Mouse (Mus musculus): ENCODE results near the gene Gpr18. TPM values are rescaled to one million over a fixed set of nuclear protein-coding genes. Genes with fewer than 3 reads are reported as not detected.
A peak's percentile ranks its signal among the peaks of the same experiment; 100 is the strongest.

Gpr18 gene
- polyA plus RNA-seq, 1 experiment from 2014 or later = 0.34 TPM

- H3K4me3 ChIP-seq = no peak overlapping the region
- WGBS = 51% methylated on average over 8 of the region's 8 CpGs
- no peaks in the 10 kb centered on the region for H3K9me3 ChIP-seq
- peaks cover 26% of the 10 kb centered on the region for H3K4me1 ChIP-seq
- no peaks in the 10 kb centered on the region for H3K36me3 ChIP-seq
- peak; percentile 75 for DNase-seq (ENCODE audit: low spot score)
- H3K27ac ChIP-seq = no peak overlapping the region; the same call in 1 of the 2 replicates
- no peaks in the 10 kb centered on the region for H3K27me3 ChIP-seq (ENCODE audit: insufficient read depth, poor library complexity, severe bottlenecking)
These were observed 13.0 kb upstream of the Gpr18 start for GRCm38 (mm10) chr14:121928375-121929137.

GRCm38 (mm10) chr14:121927451-121927850 is 11.9 kb upstream of the Gpr18 start:
- Histone ChIP-seq H3K9me3 (no peaks in the 10 kb centered on the region), H3K36me3 (no peaks in the 10 kb centered on the region), H3K4me1 (peaks cover 26% of the 10 kb centered on the region), H3K27me3 (ENCODE audit: insufficient read depth, poor library complexity, severe bottlenecking) (no peaks in the 10 kb centered on the region), H3K4me3 (no peak overlapping the region), H3K27ac (no peak overlapping the region)
- DNase-seq (ENCODE audit: low spot score) = peak; percentile 66
- WGBS = 93% methylated on average over 8 of the region's 8 CpGs

- Histone ChIP-seq H3K9me3 (no peaks in the 10 kb centered on the region), H3K27me3 (ENCODE audit: insufficient read depth, poor library complexity, severe bottlenecking) (no peaks in the 10 kb centered on the region), H3K27ac (no peak overlapping the region), H3K4me1 (peaks cover 26% of the 10 kb centered on the region), H3K36me3 (no peaks in the 10 kb centered on the region), H3K4me3 (no peak overlapping the region)
- WGBS = 86% methylated on average over 6 of the region's 6 CpGs
- peak; percentile 58 for DNase-seq (ENCODE audit: low spot score)
These were observed 11.3 kb upstream of the Gpr18 start for GRCm38 (mm10) chr14:121926901-121927300.

- H3K4me1 ChIP-seq = peaks cover 22% of the 10 kb centered on the region
- DNase-seq (ENCODE audit: low spot score) = peak; percentile 70
- no peak overlapping the region for H3K4me3 ChIP-seq
- 79% methylated on average over 6 of the region's 6 CpGs for WGBS
- no peaks in the 10 kb centered on the region for H3K36me3 ChIP-seq
- no peaks in the 10 kb centered on the region for H3K27me3 ChIP-seq (ENCODE audit: insufficient read depth, poor library complexity, severe bottlenecking)
- 0 out of 2 replicates have a peak overlapping the region, but pooled peaks have one; percentile 36 for H3K27ac ChIP-seq
- no peaks in the 10 kb centered on the region for H3K9me3 ChIP-seq
These were observed 9.3 kb upstream of the Gpr18 start for GRCm38 (mm10) chr14:121924876-121925275.

GRCm38 (mm10) chr14:121922731-121923130 is 7.2 kb upstream of the Gpr18 start:
- WGBS = 85% methylated on average over 4 of the region's 4 CpGs
- no peak overlapping the region for H3K4me3 ChIP-seq
- H3K27me3 ChIP-seq (ENCODE audit: insufficient read depth, poor library complexity, severe bottlenecking) = no peaks in the 10 kb centered on the region
- DNase-seq (ENCODE audit: low spot score) = peak; percentile 58
- no peaks in the 10 kb centered on the region for H3K9me3 ChIP-seq
- no peak overlapping the region for H3K27ac ChIP-seq
- 0 out of 2 replicates have a peak, but pooled peaks cover 4% of the 10 kb centered on the region for H3K36me3 ChIP-seq
- peaks cover 16% of the 10 kb centered on the region for H3K4me1 ChIP-seq

- WGBS = 84% methylated on average over 4 of the region's 4 CpGs
- Histone ChIP-seq H3K4me3 (no peak overlapping the region), H3K36me3 (peaks cover 11% of the 10 kb centered on the region), H3K4me1 (peaks cover 16% of the 10 kb centered on the region), H3K9me3 (no peaks in the 10 kb centered on the region), H3K27me3 (ENCODE audit: insufficient read depth, poor library complexity, severe bottlenecking) (no peaks in the 10 kb centered on the region), H3K27ac (no peak overlapping the region)
- DNase-seq (ENCODE audit: low spot score) = peak; percentile 64
These were observed 6.4 kb upstream of the Gpr18 start for GRCm38 (mm10) chr14:121922016-121922415.

GRCm38 (mm10) chr14:121920511-121921124 is 5.0 kb upstream of the Gpr18 start:
- Histone ChIP-seq H3K27me3 (ENCODE audit: insufficient read depth, poor library complexity, severe bottlenecking) (no peaks in the 10 kb centered on the region), H3K27ac (0 out of 2 replicates have a peak overlapping the region, but pooled peaks have one; percentile 6), H3K9me3 (no peaks in the 10 kb centered on the region), H3K4me3 (no peak overlapping the region), H3K4me1 (peaks cover 16% of the 10 kb centered on the region), H3K36me3 (peaks cover 23% of the 10 kb centered on the region)
- DNase-seq (ENCODE audit: low spot score) = peak; percentile 74
- WGBS = 79% methylated on average over 12 of the region's 12 CpGs

GRCm38 (mm10) chr14:121919752-121920151 is 4.2 kb upstream of the Gpr18 start:
- H3K36me3 ChIP-seq = peaks cover 25% of the 10 kb centered on the region
- no peaks in the 10 kb centered on the region for H3K9me3 ChIP-seq
- peaks cover 13% of the 10 kb centered on the region for H3K4me1 ChIP-seq
- 35% methylated on average over 3 of the region's 3 CpGs for WGBS
- no peaks in the 10 kb centered on the region for H3K27me3 ChIP-seq (ENCODE audit: insufficient read depth, poor library complexity, severe bottlenecking)
- H3K4me3 ChIP-seq = no peak overlapping the region
- H3K27ac ChIP-seq = no peak overlapping the region
- DNase-seq (ENCODE audit: low spot score) = peak; percentile 64

- Histone ChIP-seq H3K27me3 (ENCODE audit: insufficient read depth, poor library complexity, severe bottlenecking) (no peaks in the 10 kb centered on the region), H3K4me1 (peaks cover 11% of the 10 kb centered on the region), H3K4me3 (no peak overlapping the region), H3K27ac (no peak overlapping the region), H3K9me3 (no peaks in the 10 kb centered on the region), H3K36me3 (peaks cover 25% of the 10 kb centered on the region)
- 79% methylated on average over 3 of the region's 3 CpGs for WGBS
- DNase-seq (ENCODE audit: low spot score) = peak; percentile 58
These were observed 2.7 kb upstream of the Gpr18 start for GRCm38 (mm10) chr14:121918266-121918665.

GRCm38 (mm10) chr14:121916311-121917094 is 922 bp upstream of the Gpr18 start:
- Histone ChIP-seq H3K4me1 (peaks cover 25% of the 10 kb centered on the region), H3K36me3 (peaks cover 37% of the 10 kb centered on the region), H3K27me3 (ENCODE audit: insufficient read depth, poor library complexity, severe bottlenecking) (no peaks in the 10 kb centered on the region), H3K4me3 (no peak overlapping the region), H3K27ac (no peak overlapping the region), H3K9me3 (no peaks in the 10 kb centered on the region)
- no peak for DNase-seq (ENCODE audit: low spot score)
- 86% methylated on average over 6 of the region's 6 CpGs for WGBS

- 87% methylated on average over 5 of the region's 5 CpGs for WGBS
- H3K36me3 ChIP-seq = peaks cover 40% of the 10 kb centered on the region
- no peaks in the 10 kb centered on the region for H3K9me3 ChIP-seq
- no peak overlapping the region for H3K27ac ChIP-seq
- H3K4me1 ChIP-seq = peaks cover 17% of the 10 kb centered on the region; the same call in 1 of the 2 replicates
- DNase-seq (ENCODE audit: low spot score) = no peak
- H3K27me3 ChIP-seq (ENCODE audit: insufficient read depth, poor library complexity, severe bottlenecking) = no peaks in the 10 kb centered on the region
- no peak overlapping the region for H3K4me3 ChIP-seq
These were observed 438 bp downstream of the Gpr18 start for GRCm38 (mm10) chr14:121915143-121915542.

- H3K36me3 ChIP-seq = peaks cover 48% of the 10 kb centered on the region
- WGBS = 88% methylated on average over 7 of the region's 7 CpGs
These were observed 3.1 kb downstream of the Gpr18 start for GRCm38 (mm10) chr14:121912501-121912900.

GRCm38 (mm10) chr14:121909868-121910267 is 5.7 kb downstream of the Gpr18 start:
- Histone ChIP-seq H3K27ac (no peak overlapping the region), H3K9me3 (no peaks in the 10 kb centered on the region), H3K27me3 (ENCODE audit: insufficient read depth, poor library complexity, severe bottlenecking) (no peaks in the 10 kb centered on the region), H3K4me3 (no peak overlapping the region), H3K4me1 (peaks cover 22% of the 10 kb centered on the region), H3K36me3 (peaks cover 29% of the 10 kb centered on the region)
- WGBS = 90% methylated on average over 6 of the region's 6 CpGs
- no peak for DNase-seq (ENCODE audit: low spot score)

More at GRCm38 (mm10) chr14:121912501-121912900, 3.1 kb downstream of the Gpr18 start:
- Histone ChIP-seq H3K4me1 (peaks cover 14% of the 10 kb centered on the region; the same call in 1 of the 2 replicates), H3K9me3 (no peaks in the 10 kb centered on the region), H3K4me3 (no peak overlapping the region), H3K27me3 (ENCODE audit: insufficient read depth, poor library complexity, severe bottlenecking) (no peaks in the 10 kb centered on the region), H3K27ac (no peak overlapping the region)
- no peak for DNase-seq (ENCODE audit: low spot score)
